Mouse (Mus musculus) lung, embryonic 14.5 days (tissue): ENCODE data around the gene Ldb2. TPM values are rescaled to one million over a fixed set of nuclear protein-coding genes. Genes with fewer than 3 reads are reported as not detected.
A peak's percentile ranks its signal among the peaks of the same experiment; 100 is the strongest.

Experiments
- ATAC-seq: fragments of 200-750 bp; cut with Nextera tagmentation; 2 replicates; pipeline ENCODE4 v1.8.0; 2017; ENCODE audit warnings: mild to moderate bottlenecking, moderate TSS enrichment, moderate library complexity; ENCODE audit not compliant: insufficient read depth
- DNase-seq: peaks from one replicate; pipeline ENCODE4 v3.0.0-alpha.2; 2015
- H3K27ac ChIP-seq: fragments of 300-500 bp; sonication (generic); 2 replicates; pipeline ENCODE4 v1.5.1; 2014; ENCODE audit warnings: low read depth, mild to moderate bottlenecking, moderate library complexity
- H3K27me3 ChIP-seq: fragments of 300-500 bp; sonication (generic); 2 replicates; pipeline ENCODE4 v1.6.1; 2014; ENCODE audit warnings: low read length, control low read depth; ENCODE audit not compliant: insufficient read depth
- H3K36me3 ChIP-seq: fragments of 300-500 bp; sonication (generic); 2 replicates; pipeline ENCODE4 v1.6.1; 2014; ENCODE audit warnings: control low read depth; ENCODE audit not compliant: insufficient read depth
- H3K4me1 ChIP-seq: fragments of 300-500 bp; sonication (generic); 2 replicates; pipeline ENCODE4 v1.6.1; 2014; ENCODE audit warnings: antibody characterized with exemption, control low read depth; ENCODE audit not compliant: insufficient read depth
- H3K4me2 ChIP-seq: fragments of 300-500 bp; sonication (generic); 2 replicates; pipeline ENCODE4 v1.6.1; 2014; ENCODE audit warnings: mild to moderate bottlenecking
- H3K4me3 ChIP-seq: fragments of 300-500 bp; sonication (generic); 2 replicates; pipeline ENCODE4 v1.5.1; 2014; ENCODE audit warnings: low read depth, low read length
- H3K9ac ChIP-seq: fragments of 300-500 bp; sonication (generic); 2 replicates; pipeline ENCODE4 v1.6.1; 2014
- H3K9me3 ChIP-seq: fragments of 300-500 bp; sonication (generic); 2 replicates; pipeline ENCODE4 v1.6.1; 2016; ENCODE audit warnings: low read depth, low read length, control low read depth
- CTCF ChIP-seq: IDR thresholded peaks from 2 replicates; pipeline ENCODE4 v1.5.1; 2016; ENCODE audit warnings: antibody characterized with exemption, low read depth
- WGBS: fragments of 180-500 bp; shearing (Covaris S2); extraction: QIAGEN DNeasy Blood & Tissue Kit; methylation state at CpG from one replicate; pipeline ENCODE4 v1.1.7; 2014; 5-methylcytosine and 5-hydroxymethylcytosine counted together
- polyA plus RNA-seq: library from polyadenylated mRNA; unstranded; fragments of >200 nt; fragmentation: Nextera tagmentation; extraction: Ambion mirVana; gene quantifications from 2 replicates; pipeline ENCODE4 v1.2.1, GENCODE M21; 2014

Gene Ldb2
- polyA plus RNA-seq, 1 experiment from 2014 or later: 50.6 TPM

- Histone ChIP-seq H3K27me3 (no peaks in the 10 kb centered on the region), H3K4me3 (no peak overlapping the region), H3K27ac (no peak overlapping the region), H3K9ac (no peak overlapping the region), H3K4me1 (no peaks in the 10 kb centered on the region), H3K4me2 (no peak overlapping the region), H3K36me3 (no peaks in the 10 kb centered on the region), H3K9me3 (no peaks in the 10 kb centered on the region)
- no peak for TF ChIP-seq CTCF
- ATAC-seq (no peak), DNase-seq (no peak)
- 41% methylated on average over 1 of the region's 1 CpGs for WGBS
Measured at GRCm38 (mm10) chr5:44529001-44529400, 270.5 kb downstream of the Ldb2 start.

GRCm38 (mm10) chr5:44505221-44505620, 294.3 kb downstream of the Ldb2 start:
- no peaks in the 10 kb centered on the region for H3K4me1 ChIP-seq
- 87% methylated on average over 5 of the region's 5 CpGs for WGBS
- no peaks in the 10 kb centered on the region for H3K36me3 ChIP-seq
- no peak overlapping the region for H3K4me2 ChIP-seq
- DNase-seq (no peak), ATAC-seq (no peak)
- no peak for TF ChIP-seq CTCF
- H3K9ac ChIP-seq: no peak overlapping the region
- no peaks in the 10 kb centered on the region for H3K27me3 ChIP-seq
- no peak overlapping the region for H3K4me3 ChIP-seq
- no peak overlapping the region for H3K27ac ChIP-seq
- H3K9me3 ChIP-seq: no peaks in the 10 kb centered on the region

- Histone ChIP-seq H3K36me3 (no peaks in the 10 kb centered on the region), H3K4me1 (no peaks in the 10 kb centered on the region), H3K4me3 (no peak overlapping the region), H3K9ac (no peak overlapping the region), H3K27me3 (no peaks in the 10 kb centered on the region), H3K9me3 (no peaks in the 10 kb centered on the region), H3K4me2 (no peak overlapping the region), H3K27ac (no peak overlapping the region)
- DNase-seq: peak; percentile 37
- TF ChIP-seq CTCF: no peak
- 40% methylated on average over 5 of the region's 5 CpGs for WGBS
- no peak for ATAC-seq
Measured at GRCm38 (mm10) chr5:44504786-44505185, 294.7 kb downstream of the Ldb2 start.

GRCm38 (mm10) chr5:44498229-44498628, 301.3 kb downstream of the Ldb2 start:
- H3K27ac ChIP-seq: no peak overlapping the region
- no peaks in the 10 kb centered on the region for H3K9me3 ChIP-seq
- H3K36me3 ChIP-seq: no peaks in the 10 kb centered on the region
- no peak for DNase-seq
- no peak for TF ChIP-seq CTCF
- 94% methylated on average over 1 of the region's 1 CpGs for WGBS
- no peaks in the 10 kb centered on the region for H3K27me3 ChIP-seq
- H3K4me1 ChIP-seq: no peaks in the 10 kb centered on the region
- no peak overlapping the region for H3K4me3 ChIP-seq
- no peak overlapping the region for H3K9ac ChIP-seq
- H3K4me2 ChIP-seq: no peak overlapping the region
- no peak for ATAC-seq

- WGBS: 86% methylated on average over 3 of the region's 3 CpGs
- ATAC-seq (no peak), DNase-seq (no peak)
- Histone ChIP-seq H3K9me3 (no peaks in the 10 kb centered on the region), H3K4me1 (no peaks in the 10 kb centered on the region), H3K4me2 (no peak overlapping the region), H3K4me3 (no peak overlapping the region), H3K36me3 (no peaks in the 10 kb centered on the region), H3K27me3 (no peaks in the 10 kb centered on the region), H3K9ac (no peak overlapping the region), H3K27ac (no peak overlapping the region)
- TF ChIP-seq CTCF: no peak
Measured at GRCm38 (mm10) chr5:44496854-44497253, 302.6 kb downstream of the Ldb2 start.

GRCm38 (mm10) chr5:44495092-44495491, 304.4 kb downstream of the Ldb2 start:
- DNase-seq (peak; percentile 85), ATAC-seq (no peak)
- no peaks in the 10 kb centered on the region for H3K27me3 ChIP-seq
- no peaks in the 10 kb centered on the region for H3K36me3 ChIP-seq
- WGBS: 42% methylated on average over 4 of the region's 4 CpGs
- no peak overlapping the region for H3K9ac ChIP-seq
- no peak for TF ChIP-seq CTCF
- H3K4me2 ChIP-seq: no peak overlapping the region
- no peaks in the 10 kb centered on the region for H3K4me1 ChIP-seq
- H3K9me3 ChIP-seq: no peaks in the 10 kb centered on the region
- H3K4me3 ChIP-seq: no peak overlapping the region
- no peak overlapping the region for H3K27ac ChIP-seq

- Histone ChIP-seq H3K27ac (no peak overlapping the region), H3K4me2 (no peak overlapping the region), H3K9me3 (no peaks in the 10 kb centered on the region), H3K27me3 (no peaks in the 10 kb centered on the region), H3K9ac (no peak overlapping the region), H3K4me1 (no peaks in the 10 kb centered on the region), H3K4me3 (no peak overlapping the region), H3K36me3 (no peaks in the 10 kb centered on the region)
- ATAC-seq: no peak
- no peak for TF ChIP-seq CTCF
- peak; percentile 51 for DNase-seq
- 39% methylated on average over 9 of the region's 9 CpGs for WGBS
Measured at GRCm38 (mm10) chr5:44494133-44494532, 305.3 kb downstream of the Ldb2 start.

GRCm38 (mm10) chr5:44491526-44491925, 308.0 kb downstream of the Ldb2 start:
- Histone ChIP-seq H3K36me3 (no peaks in the 10 kb centered on the region), H3K27me3 (no peaks in the 10 kb centered on the region), H3K9ac (no peak overlapping the region), H3K9me3 (no peaks in the 10 kb centered on the region), H3K27ac (no peak overlapping the region), H3K4me2 (no peak overlapping the region), H3K4me1 (no peaks in the 10 kb centered on the region), H3K4me3 (no peak overlapping the region)
- 86% methylated on average over 1 of the region's 1 CpGs for WGBS
- no peak for ATAC-seq
- DNase-seq: no peak
- no peak for TF ChIP-seq CTCF
